Mouse (Mus musculus) hindbrain, embryonic 14.5 days (tissue): ENCODE results near the gene Hist1h2bf. TPM values are rescaled to one million over a fixed set of nuclear protein-coding genes. Genes with fewer than 3 reads are reported as not detected.

ENCODE experiments used
- ATAC-seq: fragments of 200-750 bp; cut with Nextera tagmentation; 2 replicates; pipeline ENCODE4 v1.8.0; 2017; ENCODE audit warnings: moderate number of reproducible peaks, mild to moderate bottlenecking, moderate TSS enrichment, moderate library complexity; ENCODE audit not compliant: low FRiP score
- DNase-seq: peaks from one replicate; pipeline ENCODE4 v3.0.0-alpha.2; 2015; ENCODE audit warnings: low spot score
- H3K27ac ChIP-seq: fragments of 300-500 bp; sonication (generic); 2 replicates; pipeline ENCODE4 v1.5.1; 2014; ENCODE audit warnings: mild to moderate bottlenecking, moderate library complexity
- H3K27me3 ChIP-seq: fragments of 300-500 bp; sonication (generic); 2 replicates; pipeline ENCODE4 v1.6.1; 2014; ENCODE audit warnings: mild to moderate bottlenecking, low read length, mixed read lengths; ENCODE audit not compliant: control insufficient read depth, insufficient read depth
- H3K36me3 ChIP-seq: fragments of 300-500 bp; sonication (generic); replicated peaks from 2 replicates; pipeline ENCODE4 v1.6.1; 2014; ENCODE audit not compliant: control insufficient read depth, insufficient read depth
- H3K4me1 ChIP-seq: fragments of 300-500 bp; sonication (generic); replicated peaks from 2 replicates; pipeline ENCODE4 v1.6.1; 2014; ENCODE audit warnings: antibody characterized with exemption, low read length, mixed read lengths; ENCODE audit not compliant: control insufficient read depth, insufficient read depth
- H3K4me2 ChIP-seq: fragments of 300-500 bp; sonication (generic); replicated peaks from 2 replicates; pipeline ENCODE4 v1.6.1; 2014; ENCODE audit warnings: mild to moderate bottlenecking, moderate library complexity
- H3K4me3 ChIP-seq: fragments of 300-500 bp; sonication (generic); replicated peaks from 2 replicates; pipeline ENCODE4 v1.5.1; 2014; ENCODE audit warnings: mild to moderate bottlenecking, low read length
- H3K9ac ChIP-seq: fragments of 300-500 bp; sonication (generic); 2 replicates; pipeline ENCODE4 v1.6.1; 2014
- H3K9me3 ChIP-seq: fragments of 300-500 bp; sonication (generic); 2 replicates; pipeline ENCODE4 v1.6.1; 2016; ENCODE audit warnings: low read length; ENCODE audit not compliant: control insufficient read depth
- WGBS: fragments of 180-500 bp; shearing (Covaris S2); extraction: QIAGEN DNeasy Blood & Tissue Kit; methylation state at CpG from one replicate; pipeline ENCODE4 v1.1.7; 2014; 5-methylcytosine and 5-hydroxymethylcytosine counted together
- polyA plus RNA-seq: library from polyadenylated mRNA; unstranded; fragments of >200 nt; fragmentation: Nextera tagmentation; extraction: Ambion mirVana; gene quantifications from 2 replicates; pipeline ENCODE4 v1.2.1, GENCODE M21; 2014

Gene Hist1h2bf
- polyA plus RNA-seq, 1 experiment from 2014 or later: 0.91 TPM

DNA sequence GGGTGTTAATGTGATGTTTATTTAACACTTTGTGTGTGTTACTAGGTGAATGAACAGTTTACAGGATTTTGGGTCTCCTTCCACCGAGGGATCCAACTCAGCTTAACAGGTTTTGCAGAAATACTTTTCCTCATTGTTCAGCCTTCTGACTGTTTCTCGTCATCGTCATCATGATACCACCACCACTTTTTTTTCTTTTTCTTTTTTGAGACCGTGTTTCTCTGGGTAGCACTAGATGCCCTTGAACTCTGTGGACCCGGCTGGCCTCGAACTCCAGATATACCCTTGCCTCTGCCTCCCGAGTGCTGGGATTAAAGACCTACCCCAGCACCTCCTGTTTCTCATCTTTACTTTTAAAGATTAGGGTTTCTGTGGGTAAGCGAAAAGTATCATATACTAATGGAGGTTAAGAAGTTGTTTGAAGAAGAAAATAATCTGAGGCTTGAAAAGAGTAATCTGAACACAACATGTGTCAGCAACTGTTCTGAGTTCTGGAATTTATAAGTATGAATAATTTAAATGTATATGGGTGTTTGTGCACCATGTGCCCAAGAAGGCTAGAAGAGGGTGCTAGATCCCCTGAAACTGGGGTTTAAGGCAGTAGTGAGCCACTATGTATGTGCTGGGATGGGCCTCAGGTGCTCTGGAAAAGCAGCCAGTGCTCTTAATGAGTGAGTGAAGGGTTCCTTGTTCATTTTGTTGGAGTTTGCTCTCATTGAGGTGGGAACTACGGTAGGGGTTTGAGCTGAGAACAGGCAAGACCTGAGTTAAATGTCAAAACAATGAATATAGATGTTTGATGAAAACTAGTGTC, 41.5 kb downstream of the Hist1h2bf start:
- ATAC-seq (no peak), DNase-seq (no peak)
- peak overlapping the region; percentile 84 for H3K9ac ChIP-seq
- H3K9me3 ChIP-seq: no peaks in the 10 kb centered on the region
- peak overlapping the region; percentile 95 for H3K27ac ChIP-seq
- no peaks in the 10 kb centered on the region for H3K36me3 ChIP-seq
- WGBS: 24% methylated on average over 9 of the region's 9 CpGs
- peak overlapping the region; percentile 49 for H3K4me3 ChIP-seq
- peak overlapping the region; percentile 55 for H3K4me2 ChIP-seq
- peaks cover 29% of the 10 kb centered on the region for H3K4me1 ChIP-seq
- H3K27me3 ChIP-seq: no peaks in the 10 kb centered on the region

DNA sequence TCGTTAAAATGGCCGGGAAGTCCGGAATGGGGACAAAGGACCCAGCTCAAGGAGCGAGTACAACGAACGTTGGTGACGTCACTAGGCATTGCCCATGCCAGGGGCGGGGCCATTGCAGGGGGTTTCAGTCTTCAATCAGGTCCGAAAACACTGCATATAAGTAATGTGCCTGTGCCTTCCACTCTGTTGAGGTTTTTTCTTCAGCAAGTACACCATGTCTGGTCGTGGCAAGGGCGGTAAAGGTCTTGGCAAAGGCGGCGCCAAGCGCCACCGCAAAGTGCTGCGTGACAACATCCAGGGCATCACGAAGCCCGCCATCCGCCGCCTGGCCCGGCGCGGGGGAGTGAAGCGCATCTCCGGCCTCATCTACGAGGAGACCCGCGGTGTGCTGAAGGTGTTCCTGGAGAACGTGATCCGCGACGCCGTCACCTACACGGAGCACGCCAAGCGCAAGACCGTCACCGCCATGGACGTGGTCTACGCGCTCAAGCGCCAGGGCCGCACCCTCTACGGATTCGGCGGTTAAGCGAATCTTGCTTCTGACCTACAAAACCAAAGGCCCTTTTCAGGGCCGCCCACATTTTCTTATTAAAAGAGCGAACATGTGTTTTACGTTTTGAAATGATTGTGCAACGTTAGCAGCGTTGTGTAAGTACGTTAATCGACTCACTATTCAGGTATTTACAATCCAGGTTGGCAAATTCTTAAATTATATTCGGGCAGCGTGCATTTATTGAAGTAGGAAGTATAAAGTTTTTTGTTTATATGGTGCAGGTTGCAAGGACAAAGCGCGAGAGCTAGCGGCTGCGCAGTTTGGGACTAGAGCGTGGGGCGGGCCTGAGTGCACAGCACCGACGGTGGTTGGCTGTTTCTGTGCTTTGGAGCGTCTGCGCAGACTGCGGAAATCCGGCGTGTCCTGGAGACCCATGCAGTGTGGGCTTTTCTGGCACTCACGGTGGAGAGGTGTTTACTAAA, 42.8 kb downstream of the Hist1h2bf start, which contains the start of gene Hist1h4h:
Gene Hist1h4h, plus strand, starts transcription at position 150 of the 975 bp plus-strand sequence.
- Histone ChIP-seq H3K27ac (peak within 1 kb of the TSS; percentile 95), H3K4me2 (peak within 1 kb of the TSS; percentile 55), H3K9ac (peak within 1 kb of the TSS; percentile 84), H3K27me3 (no peaks in the 10 kb centered on the region), H3K36me3 (no peaks in the 10 kb centered on the region), H3K4me1 (peaks cover 29% of the 10 kb centered on the region), H3K9me3 (no peaks in the 10 kb centered on the region), H3K4me3 (peak within 1 kb of the TSS; percentile 49)
- ATAC-seq (peak; percentile 87), DNase-seq (peak; percentile 100)
- under 1% methylated on average over 52 of the region's 70 CpGs for WGBS

DNA sequence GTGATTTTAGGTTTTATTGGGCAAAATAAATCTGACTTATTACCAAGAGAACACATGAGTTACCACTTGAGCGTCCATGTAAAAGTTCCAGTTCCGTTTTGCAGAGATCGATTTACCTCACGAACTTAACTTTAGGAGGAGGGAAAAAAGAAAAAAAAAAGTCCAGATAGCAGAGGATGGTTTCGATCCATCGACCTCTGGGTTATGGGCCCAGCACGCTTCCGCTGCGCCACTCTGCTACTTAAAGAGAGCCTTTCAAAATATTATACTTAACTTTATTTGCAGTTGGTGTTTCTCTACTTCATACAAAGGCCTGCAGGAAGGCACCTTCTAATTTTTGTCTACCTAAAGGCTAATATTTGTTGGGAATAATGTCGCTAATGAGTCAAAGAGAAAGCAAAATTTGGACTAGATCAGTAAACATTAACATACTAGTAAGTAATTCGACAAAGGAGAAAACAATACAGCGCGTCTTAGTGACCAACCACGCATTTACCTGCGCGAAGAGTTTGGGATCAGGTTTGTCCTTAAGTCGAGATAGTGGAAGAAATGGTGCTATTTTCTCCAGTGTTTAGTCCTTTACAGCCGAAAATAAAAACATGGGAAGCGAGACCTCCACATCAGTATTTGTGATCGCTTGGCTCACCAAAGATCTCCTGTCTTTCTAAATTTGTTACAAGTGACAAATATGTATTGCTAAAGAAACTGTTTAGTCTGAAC, 43.7 kb downstream of the Hist1h2bf start:
- peak overlapping the region; percentile 95 for H3K27ac ChIP-seq
- no peaks in the 10 kb centered on the region for H3K36me3 ChIP-seq
- H3K4me2 ChIP-seq: peak overlapping the region; percentile 55
- ATAC-seq: no peak
- peaks cover 29% of the 10 kb centered on the region for H3K4me1 ChIP-seq
- H3K4me3 ChIP-seq: peak overlapping the region; percentile 49
- no peaks in the 10 kb centered on the region for H3K9me3 ChIP-seq
- under 1% methylated on average over 20 of the region's 20 CpGs for WGBS
- no peaks in the 10 kb centered on the region for H3K27me3 ChIP-seq
- peak overlapping the region; percentile 84 for H3K9ac ChIP-seq
- DNase-seq: peak; percentile 84

DNA sequence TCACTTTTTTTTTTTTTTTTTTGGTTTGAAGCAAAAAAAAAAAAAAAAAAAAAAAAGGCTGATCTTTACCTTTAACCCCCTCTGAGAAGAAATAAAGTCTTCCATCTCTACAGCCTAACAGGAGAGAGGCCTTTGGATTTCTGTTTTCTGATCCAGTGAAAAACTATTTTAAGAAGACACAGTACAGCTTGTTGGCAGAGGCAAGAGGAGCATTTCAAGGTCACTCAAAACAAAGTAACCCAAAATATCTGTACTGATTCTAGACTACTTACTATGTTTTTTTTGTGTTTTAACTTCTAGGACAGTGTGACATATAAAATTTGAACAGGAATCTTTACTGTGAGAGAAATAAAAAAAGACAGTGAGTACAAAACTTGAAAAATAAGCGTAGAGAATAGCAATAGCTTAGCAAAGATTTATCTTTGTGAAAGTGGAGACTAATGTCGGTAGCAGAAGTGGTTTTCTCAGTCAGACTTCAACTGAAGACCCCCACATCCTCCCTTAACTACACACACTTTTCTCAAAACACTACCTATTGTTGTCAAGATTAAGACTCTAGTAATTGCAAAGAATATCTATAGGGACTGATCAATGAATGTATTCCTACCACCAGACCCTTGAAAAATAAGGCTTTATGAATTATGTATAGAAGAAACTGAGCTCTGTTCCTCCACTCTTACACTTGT, 44.4 kb downstream of the Hist1h2bf start:
- WGBS: 34% methylated on average over 2 of the region's 2 CpGs
- no peaks in the 10 kb centered on the region for H3K9me3 ChIP-seq
- peak overlapping the region; percentile 55 for H3K4me2 ChIP-seq
- H3K27me3 ChIP-seq: no peaks in the 10 kb centered on the region
- peak overlapping the region; percentile 84 for H3K9ac ChIP-seq
- peak overlapping the region; percentile 49 for H3K4me3 ChIP-seq
- H3K27ac ChIP-seq: peak overlapping the region; percentile 95
- H3K4me1 ChIP-seq: peaks cover 27% of the 10 kb centered on the region
- no peaks in the 10 kb centered on the region for H3K36me3 ChIP-seq
- no peak for ATAC-seq
- no peak for DNase-seq

DNA sequence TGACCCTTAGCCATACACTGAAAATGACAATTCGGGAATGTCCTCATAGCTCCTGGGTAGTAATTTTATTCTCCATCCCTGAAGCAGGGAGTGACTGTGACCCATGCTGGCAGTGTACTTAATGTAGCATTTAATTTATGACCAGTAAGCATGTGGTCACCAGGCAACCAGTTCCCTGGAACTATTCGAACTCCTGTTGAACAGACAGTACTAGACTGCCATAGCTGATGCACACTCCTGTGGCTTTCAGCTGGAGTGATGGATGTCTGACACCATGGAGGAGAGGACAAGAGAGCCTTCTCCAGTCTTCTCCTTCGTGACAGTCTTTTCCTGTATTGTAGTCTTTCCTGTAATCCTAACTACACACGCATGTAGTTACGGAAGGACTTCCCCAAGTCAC, 45.0 kb downstream of the Hist1h2bf start:
- H3K9me3 ChIP-seq: no peaks in the 10 kb centered on the region
- H3K4me3 ChIP-seq: 0 out of 2 replicates have a peak overlapping the region, but pooled peaks have one; percentile 3
- peak overlapping the region; percentile 55 for H3K4me2 ChIP-seq
- no peak for ATAC-seq
- no peaks in the 10 kb centered on the region for H3K36me3 ChIP-seq
- no peaks in the 10 kb centered on the region for H3K27me3 ChIP-seq
- 60% methylated on average over 5 of the region's 5 CpGs for WGBS
- H3K9ac ChIP-seq: no peak overlapping the region
- H3K27ac ChIP-seq: no peak overlapping the region
- DNase-seq: no peak
- H3K4me1 ChIP-seq: peaks cover 23% of the 10 kb centered on the region

DNA sequence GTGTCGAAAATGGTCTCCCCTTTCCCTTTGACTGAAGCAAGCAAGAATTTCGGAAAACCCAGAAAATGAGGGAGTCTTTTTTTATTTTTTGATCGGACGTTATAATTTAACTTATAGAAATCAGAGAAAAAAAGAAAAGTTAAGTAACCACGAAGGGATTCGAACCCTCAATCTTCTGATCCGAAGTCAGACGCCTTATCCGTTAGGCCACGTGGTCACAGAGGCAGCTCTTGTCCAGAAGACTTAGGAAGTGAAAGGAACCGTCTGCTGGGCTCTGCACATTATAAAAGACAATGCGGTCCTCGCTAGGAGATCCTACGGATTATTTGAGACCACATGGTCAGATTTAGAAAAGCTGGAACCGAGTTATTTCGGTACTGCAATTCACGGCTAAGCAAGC, 47.7 kb downstream of the Hist1h2bf start:
- no peaks in the 10 kb centered on the region for H3K9me3 ChIP-seq
- WGBS: under 1% methylated on average over 17 of the region's 17 CpGs
- peak; percentile 70 for ATAC-seq
- H3K27ac ChIP-seq: peak overlapping the region; percentile 77
- peak overlapping the region; percentile 44 for H3K4me3 ChIP-seq
- H3K4me1 ChIP-seq: peaks cover 8% of the 10 kb centered on the region
- peak overlapping the region; percentile 63 for H3K4me2 ChIP-seq
- DNase-seq: peak; percentile 100
- peak overlapping the region; percentile 63 for H3K9ac ChIP-seq
- H3K27me3 ChIP-seq: no peaks in the 10 kb centered on the region
- H3K36me3 ChIP-seq: no peaks in the 10 kb centered on the region

DNA sequence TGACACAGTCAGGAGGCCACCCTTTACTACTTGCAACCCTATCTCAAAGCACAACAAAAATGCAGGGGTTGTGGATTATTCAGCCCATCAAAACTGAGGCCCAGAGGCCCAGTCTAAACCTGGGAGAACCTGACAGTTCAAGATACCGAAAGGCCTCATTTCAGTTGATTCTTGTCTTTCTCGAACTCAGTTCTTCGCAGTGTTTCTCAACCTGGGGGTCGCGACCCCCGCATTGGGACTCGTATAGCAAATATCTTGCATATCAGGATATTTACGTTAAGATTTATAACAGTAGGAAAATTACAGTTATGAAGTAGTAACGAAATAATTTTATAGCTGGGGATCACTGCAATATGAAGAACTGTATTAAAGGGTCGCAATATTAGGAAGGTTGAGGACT, 48.1 kb downstream of the Hist1h2bf start:
- peak overlapping the region; percentile 44 for H3K4me3 ChIP-seq
- H3K27ac ChIP-seq: no peak overlapping the region
- 2% methylated on average over 10 of the region's 10 CpGs for WGBS
- no peaks in the 10 kb centered on the region for H3K9me3 ChIP-seq
- peak overlapping the region; percentile 63 for H3K4me2 ChIP-seq
- H3K27me3 ChIP-seq: no peaks in the 10 kb centered on the region
- peaks cover 10% of the 10 kb centered on the region for H3K4me1 ChIP-seq
- DNase-seq (peak; percentile 59), ATAC-seq (no peak)
- no peaks in the 10 kb centered on the region for H3K36me3 ChIP-seq
- H3K9ac ChIP-seq: no peak overlapping the region

DNA sequence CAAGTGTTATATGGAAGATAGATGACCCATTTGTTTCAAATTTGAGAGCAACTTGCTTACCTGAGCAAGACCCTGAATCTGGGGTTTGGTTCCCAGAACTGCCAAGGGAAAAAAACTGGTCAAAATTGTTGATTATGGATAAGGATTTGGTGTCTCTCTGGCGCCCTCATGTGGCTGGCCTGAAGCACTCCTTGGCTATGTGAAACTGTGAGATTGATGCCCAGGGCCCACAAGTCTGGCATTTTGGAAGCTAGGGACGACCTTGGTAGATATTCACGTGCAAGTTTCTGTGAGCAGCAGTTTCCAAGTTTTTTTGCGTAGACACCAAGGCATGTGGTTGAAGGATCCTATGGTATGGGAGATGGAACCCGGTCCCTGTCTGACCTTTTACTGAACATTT, 49.3 kb downstream of the Hist1h2bf start:
- 9% methylated on average over 5 of the region's 5 CpGs for WGBS
- Histone ChIP-seq H3K9ac (no peak overlapping the region), H3K27ac (no peak overlapping the region), H3K4me2 (peak overlapping the region; percentile 24), H3K4me3 (no peak overlapping the region), H3K36me3 (no peaks in the 10 kb centered on the region), H3K4me1 (peaks cover 6% of the 10 kb centered on the region), H3K9me3 (no peaks in the 10 kb centered on the region), H3K27me3 (no peaks in the 10 kb centered on the region)
- ATAC-seq (no peak), DNase-seq (peak; percentile 85)
